Mouse (Mus musculus): ENCODE results near the gene Foxj2. TPM values are rescaled to one million over a fixed set of nuclear protein-coding genes. Genes with fewer than 3 reads are reported as not detected.

Gene Foxj2
- polyA plus RNA-seq (2016; fragmentation: Nextera tagmentation; extraction: Ambion mirVana): 5.5 TPM in 2 replicates

DNA sequence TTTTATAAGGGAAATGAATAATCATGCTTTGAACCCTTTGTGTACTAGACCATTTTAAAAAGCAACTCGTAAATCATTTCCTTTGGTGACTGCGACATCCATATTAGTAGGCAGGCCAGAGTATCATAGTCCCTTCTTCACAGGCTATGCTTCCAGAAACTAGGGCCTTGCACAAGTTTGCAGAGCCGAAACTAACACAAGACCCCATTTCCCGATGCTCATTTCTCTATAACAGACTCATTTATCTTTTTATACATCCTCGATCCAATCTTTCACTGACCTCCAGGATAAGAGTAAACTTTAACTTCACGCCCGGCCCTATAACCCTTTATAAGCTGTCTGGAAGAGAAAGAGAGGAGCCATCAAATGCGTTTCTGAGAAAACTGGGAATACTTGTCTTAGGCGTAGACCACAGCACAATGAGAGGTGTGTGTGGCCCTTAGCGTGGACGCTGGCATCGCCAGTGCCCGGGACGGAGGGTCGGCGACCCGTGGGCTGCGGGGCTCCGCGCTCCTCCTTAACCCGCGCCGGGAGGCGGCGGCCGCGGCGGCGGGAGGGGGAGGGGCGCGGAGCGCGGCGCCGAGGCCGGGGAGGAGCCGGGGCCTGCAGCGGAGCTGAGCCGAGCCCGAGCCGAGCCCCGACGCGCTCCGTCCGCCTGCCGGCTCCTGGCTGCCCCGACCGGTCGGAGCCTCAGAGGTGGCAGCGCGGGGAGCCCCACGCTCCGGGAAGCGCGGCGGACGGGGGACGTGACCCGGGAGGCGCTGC lies at the start of gene Foxj2:
TSS of gene Foxj2 (plus strand) at position 609 of the 765 bp plus-strand sequence.
- WGBS: 2% methylated on average over 61 of the region's 61 CpGs
- ATAC-seq (ENCODE audit: low FRiP score, low read depth): peak; percentile 84
- H3K27me3 ChIP-seq (replicated peaks): 0 out of 2 replicates have a peak, but pooled peaks cover 2% of the 10 kb centered on the region
- H3K9me3 ChIP-seq: no peaks in the 10 kb centered on the region
- peak within 1 kb of the TSS; percentile 93 for H3K9ac ChIP-seq
- no peaks in the 10 kb centered on the region for H3K36me3 ChIP-seq
- peak within 1 kb of the TSS; percentile 91 for H3K4me2 ChIP-seq (replicated peaks)
- H3K4me3 ChIP-seq: peak within 1 kb of the TSS; percentile 84
- H3K27ac ChIP-seq: peak within 1 kb of the TSS; percentile 15; the same call in 1 of the 2 replicates
- H3K4me1 ChIP-seq: peaks cover 21% of the 10 kb centered on the region

DNA sequence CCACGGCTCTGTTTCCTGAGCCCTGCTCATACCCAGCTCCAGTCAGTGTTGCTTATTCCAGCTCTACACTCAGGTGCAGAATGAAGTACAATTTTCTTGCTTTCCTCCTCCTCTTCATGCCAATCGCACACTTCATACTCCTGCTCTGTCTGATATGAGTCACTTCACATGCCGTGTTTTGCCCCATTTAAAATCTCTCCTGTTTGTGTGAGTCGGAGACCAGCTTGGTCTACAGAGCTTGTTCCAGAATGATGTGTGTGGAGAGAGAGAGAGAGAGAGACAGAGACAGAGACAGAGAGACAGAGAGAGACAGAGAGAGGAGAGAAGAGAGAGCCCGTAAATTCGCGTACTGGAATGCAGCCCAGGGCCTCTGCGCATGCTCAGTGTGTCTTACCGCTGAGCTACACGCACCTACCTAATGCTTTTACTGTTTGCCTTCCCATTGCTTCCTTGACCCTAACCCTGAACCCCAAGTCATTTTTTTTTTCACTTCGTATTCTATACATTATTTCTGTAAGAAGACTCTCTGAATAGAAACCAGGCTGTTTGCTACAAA lies 48.9 kb upstream of the Foxj2 start:
- no peak for ATAC-seq (ENCODE audit: low FRiP score, low read depth)
- 92% methylated on average over 11 of the region's 11 CpGs for WGBS
- no peaks in the 10 kb centered on the region for H3K27me3 ChIP-seq (replicated peaks)
- no peak overlapping the region for H3K4me3 ChIP-seq
- no peak overlapping the region for H3K4me2 ChIP-seq (replicated peaks)
- no peaks in the 10 kb centered on the region; the same call in 1 of the 2 replicates for H3K4me1 ChIP-seq
- H3K36me3 ChIP-seq: no peaks in the 10 kb centered on the region
- no peaks in the 10 kb centered on the region for H3K9me3 ChIP-seq
- no peak overlapping the region for H3K9ac ChIP-seq
- no peak overlapping the region for H3K27ac ChIP-seq

DNA sequence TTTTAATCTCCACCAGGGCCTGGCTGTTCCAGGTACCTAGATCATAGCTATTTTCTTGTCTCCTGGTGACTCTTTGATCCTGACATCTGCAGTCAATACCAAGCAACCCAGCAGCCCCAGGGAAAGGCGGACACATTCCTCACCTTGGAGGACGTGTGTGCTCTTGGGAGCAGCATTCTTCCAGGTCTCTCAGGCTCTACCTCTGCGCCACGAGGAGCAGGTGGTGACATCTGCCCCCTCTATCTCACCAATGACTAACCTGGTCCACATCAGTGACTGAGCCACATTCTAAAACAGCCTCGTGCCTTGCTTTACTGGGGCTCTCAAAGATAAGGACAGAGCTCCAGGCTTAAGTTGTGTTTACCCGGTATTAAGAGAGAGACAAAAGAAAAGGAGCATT lies 47.0 kb upstream of the Foxj2 start:
- H3K9ac ChIP-seq: no peak overlapping the region
- no peak overlapping the region for H3K27ac ChIP-seq
- no peaks in the 10 kb centered on the region; the same call in 1 of the 2 replicates for H3K4me1 ChIP-seq
- WGBS: 65% methylated on average over 6 of the region's 6 CpGs
- H3K4me2 ChIP-seq (replicated peaks): no peak overlapping the region
- H3K27me3 ChIP-seq (replicated peaks): no peaks in the 10 kb centered on the region
- no peaks in the 10 kb centered on the region for H3K36me3 ChIP-seq
- no peak overlapping the region for H3K4me3 ChIP-seq
- ATAC-seq (ENCODE audit: low FRiP score, low read depth): no peak
- no peaks in the 10 kb centered on the region for H3K9me3 ChIP-seq

DNA sequence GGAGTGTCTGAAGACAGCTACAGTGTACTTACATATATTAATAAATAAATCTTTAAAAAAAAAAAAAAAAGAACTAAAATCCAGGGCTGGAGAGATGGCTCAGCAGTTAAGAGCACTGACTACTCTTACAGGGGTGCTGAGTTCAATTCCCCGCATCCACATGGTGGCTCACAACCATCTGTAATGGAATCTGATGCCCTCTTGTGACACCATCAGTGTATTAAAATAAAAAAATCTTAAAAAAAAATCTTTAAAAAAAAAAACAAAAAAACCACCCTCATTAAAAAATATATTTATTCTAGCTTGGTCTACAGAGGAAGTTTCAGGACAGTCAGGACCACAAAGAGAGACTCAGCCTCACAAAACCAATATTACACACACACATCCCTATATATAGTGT lies 45.4 kb upstream of the Foxj2 start:
- H3K9me3 ChIP-seq: no peaks in the 10 kb centered on the region
- no peak overlapping the region for H3K27ac ChIP-seq
- 97% methylated on average over 1 of the region's 1 CpGs for WGBS
- H3K4me2 ChIP-seq (replicated peaks): no peak overlapping the region
- H3K4me3 ChIP-seq: no peak overlapping the region
- H3K36me3 ChIP-seq: no peaks in the 10 kb centered on the region
- no peak overlapping the region for H3K9ac ChIP-seq
- H3K4me1 ChIP-seq: no peaks in the 10 kb centered on the region
- ATAC-seq (ENCODE audit: low FRiP score, low read depth): no peak
- H3K27me3 ChIP-seq (replicated peaks): no peaks in the 10 kb centered on the region

DNA sequence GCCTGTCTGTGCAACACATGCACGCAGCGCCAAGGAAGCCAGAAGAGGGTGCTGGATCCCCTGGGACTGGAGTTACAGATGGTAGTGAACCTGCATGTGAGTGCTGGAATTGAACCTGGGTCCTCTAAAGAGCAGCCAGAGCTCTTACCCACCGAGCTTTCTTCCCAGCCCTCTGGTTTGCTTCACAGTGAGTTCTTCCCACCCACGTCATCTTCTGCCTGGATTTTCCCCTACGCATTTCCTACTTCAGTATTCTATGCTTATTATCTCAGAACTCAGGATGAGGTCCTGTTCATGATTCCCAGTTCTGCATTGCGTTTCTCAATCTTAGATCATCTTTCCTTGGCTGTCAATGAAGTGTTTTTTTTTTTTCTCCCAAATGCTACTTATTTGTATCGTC lies 43.7 kb upstream of the Foxj2 start:
- Histone ChIP-seq H3K4me2 (replicated peaks) (no peak overlapping the region), H3K4me3 (no peak overlapping the region), H3K4me1 (no peaks in the 10 kb centered on the region), H3K36me3 (no peaks in the 10 kb centered on the region), H3K27ac (no peak overlapping the region), H3K9ac (no peak overlapping the region), H3K27me3 (replicated peaks) (no peaks in the 10 kb centered on the region), H3K9me3 (no peaks in the 10 kb centered on the region)
- 86% methylated on average over 7 of the region's 7 CpGs for WGBS
- ATAC-seq (ENCODE audit: low FRiP score, low read depth): no peak

DNA sequence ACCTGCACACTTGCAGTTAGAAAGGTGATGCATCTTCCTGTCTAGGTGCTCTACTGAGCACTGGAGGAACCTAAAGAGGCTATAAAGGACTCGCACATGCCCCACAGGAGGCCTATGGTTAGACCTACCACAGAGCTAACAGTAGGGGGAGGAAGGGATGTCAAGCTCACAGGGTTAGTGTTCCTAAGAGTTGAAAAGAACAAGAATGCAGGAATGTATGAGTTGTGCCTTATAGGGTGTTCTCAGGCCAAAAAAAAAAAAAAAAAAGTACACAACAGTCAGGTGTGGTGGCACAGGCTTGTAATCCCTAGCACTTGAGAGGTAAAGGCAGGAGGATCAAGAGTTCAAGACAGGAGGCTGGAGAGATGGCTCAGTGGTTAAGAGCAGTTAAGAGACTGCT lies 39.8 kb upstream of the Foxj2 start:
- WGBS: 42% methylated on average over 1 of the region's 1 CpGs
- Histone ChIP-seq H3K36me3 (no peaks in the 10 kb centered on the region), H3K27ac (no peak overlapping the region), H3K4me3 (no peak overlapping the region), H3K27me3 (replicated peaks) (no peaks in the 10 kb centered on the region), H3K4me1 (no peaks in the 10 kb centered on the region), H3K9me3 (no peaks in the 10 kb centered on the region), H3K4me2 (replicated peaks) (no peak overlapping the region), H3K9ac (no peak overlapping the region)
- no peak for ATAC-seq (ENCODE audit: low FRiP score, low read depth)

DNA sequence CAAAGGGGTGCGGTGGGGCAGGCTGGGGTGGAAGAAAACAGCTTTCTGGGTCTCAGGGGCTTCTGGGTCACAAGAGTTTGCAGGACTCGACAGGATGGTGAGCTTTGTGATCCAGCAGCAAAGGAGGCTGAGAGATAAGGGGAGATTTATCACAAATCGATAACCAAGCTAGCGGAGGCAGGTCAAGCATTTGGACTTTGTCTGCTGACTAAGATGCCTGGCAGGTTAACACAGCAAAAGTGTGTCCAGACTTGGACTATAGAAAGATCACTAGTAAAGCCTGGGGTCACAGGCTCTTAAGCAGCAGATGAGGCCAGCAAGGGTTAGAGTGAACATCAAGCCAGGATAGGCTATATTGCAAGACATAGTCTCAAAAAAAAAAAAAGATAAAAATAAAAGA lies 38.5 kb upstream of the Foxj2 start:
- H3K9me3 ChIP-seq: no peaks in the 10 kb centered on the region
- no peaks in the 10 kb centered on the region for H3K36me3 ChIP-seq
- ATAC-seq (ENCODE audit: low FRiP score, low read depth): no peak
- H3K4me3 ChIP-seq: no peak overlapping the region
- no peak overlapping the region for H3K9ac ChIP-seq
- WGBS: 80% methylated on average over 4 of the region's 4 CpGs
- H3K27me3 ChIP-seq (replicated peaks): no peaks in the 10 kb centered on the region
- no peak overlapping the region for H3K4me2 ChIP-seq (replicated peaks)
- H3K4me1 ChIP-seq: no peaks in the 10 kb centered on the region
- no peak overlapping the region for H3K27ac ChIP-seq

DNA sequence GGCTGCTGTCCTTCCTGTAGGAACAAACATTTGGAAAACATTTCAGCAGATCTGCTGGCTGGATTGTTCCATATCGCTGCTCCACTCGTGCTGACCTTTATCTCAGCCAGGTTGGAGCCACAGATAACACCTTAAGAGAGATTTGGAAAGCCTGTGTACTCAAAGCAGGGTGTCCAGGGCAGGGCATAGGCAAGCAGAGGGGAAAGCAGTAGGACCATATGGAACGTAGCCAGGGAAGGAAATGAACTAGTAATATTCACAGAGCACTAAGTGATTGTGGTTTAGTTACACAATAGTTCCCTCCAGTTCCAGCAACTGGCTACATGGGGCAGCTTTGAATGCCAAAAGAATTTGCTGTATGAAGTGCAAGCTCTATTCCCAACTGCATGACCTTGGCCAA lies 37.5 kb upstream of the Foxj2 start:
- no peak overlapping the region for H3K27ac ChIP-seq
- H3K9me3 ChIP-seq: no peaks in the 10 kb centered on the region
- no peak overlapping the region for H3K4me2 ChIP-seq (replicated peaks)
- WGBS: 86% methylated on average over 3 of the region's 3 CpGs
- H3K4me1 ChIP-seq: no peaks in the 10 kb centered on the region
- H3K36me3 ChIP-seq: no peaks in the 10 kb centered on the region
- no peak overlapping the region for H3K9ac ChIP-seq
- ATAC-seq (ENCODE audit: low FRiP score, low read depth): no peak
- no peak overlapping the region for H3K4me3 ChIP-seq
- H3K27me3 ChIP-seq (replicated peaks): no peaks in the 10 kb centered on the region

DNA sequence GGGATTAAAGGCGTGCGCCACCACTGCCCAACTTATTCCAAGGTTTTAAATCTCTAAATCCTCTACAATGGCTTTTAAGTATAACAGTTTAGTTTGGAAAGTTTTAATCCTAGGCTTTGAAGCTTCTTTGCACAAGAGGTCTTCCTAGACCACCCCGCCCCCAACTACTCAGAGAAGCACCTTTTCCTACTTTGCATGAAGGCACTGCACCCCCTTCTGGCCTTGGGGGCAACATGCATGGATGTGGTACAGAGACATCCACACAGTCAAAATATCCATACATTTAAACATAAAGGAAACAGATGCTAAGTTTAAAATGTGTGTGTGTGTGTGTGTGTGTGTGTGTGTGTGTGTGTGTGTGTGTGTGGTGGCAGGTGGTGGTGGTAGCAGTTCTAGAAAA lies 34.8 kb upstream of the Foxj2 start:
- H3K9ac ChIP-seq: no peak overlapping the region
- WGBS: 94% methylated on average over 3 of the region's 3 CpGs
- no peak overlapping the region for H3K4me3 ChIP-seq
- no peak overlapping the region for H3K27ac ChIP-seq
- H3K4me2 ChIP-seq (replicated peaks): no peak overlapping the region
- ATAC-seq (ENCODE audit: low FRiP score, low read depth): no peak
- H3K9me3 ChIP-seq: no peaks in the 10 kb centered on the region
- no peaks in the 10 kb centered on the region for H3K36me3 ChIP-seq
- no peaks in the 10 kb centered on the region for H3K4me1 ChIP-seq
- no peaks in the 10 kb centered on the region for H3K27me3 ChIP-seq (replicated peaks)

DNA sequence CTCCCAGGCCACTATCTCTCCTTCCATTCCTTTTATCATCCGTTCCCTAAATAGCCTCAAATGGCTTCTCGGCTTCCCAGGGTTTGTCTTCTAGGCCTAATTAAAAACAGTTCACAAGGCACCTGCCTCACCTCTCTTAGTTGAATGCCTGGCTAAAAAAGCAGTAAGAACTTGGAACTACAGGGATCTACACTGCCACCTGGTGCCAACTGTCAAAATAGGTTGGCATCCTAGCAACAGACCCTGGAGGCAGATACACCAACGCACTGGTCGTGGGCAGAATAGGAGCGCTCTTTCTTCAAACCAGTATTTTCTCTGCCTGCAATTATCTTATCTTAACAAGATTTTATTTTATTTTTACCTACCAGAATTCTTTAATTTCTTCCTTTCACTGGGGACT lies 33.4 kb upstream of the Foxj2 start:
- no peak overlapping the region for H3K4me3 ChIP-seq
- H3K4me2 ChIP-seq (replicated peaks): no peak overlapping the region
- no peak for ATAC-seq (ENCODE audit: low FRiP score, low read depth)
- no peaks in the 10 kb centered on the region for H3K4me1 ChIP-seq
- 37% methylated on average over 5 of the region's 5 CpGs for WGBS
- no peaks in the 10 kb centered on the region for H3K27me3 ChIP-seq (replicated peaks)
- no peak overlapping the region for H3K9ac ChIP-seq
- H3K36me3 ChIP-seq: no peaks in the 10 kb centered on the region
- no peak overlapping the region for H3K27ac ChIP-seq
- no peaks in the 10 kb centered on the region for H3K9me3 ChIP-seq

DNA sequence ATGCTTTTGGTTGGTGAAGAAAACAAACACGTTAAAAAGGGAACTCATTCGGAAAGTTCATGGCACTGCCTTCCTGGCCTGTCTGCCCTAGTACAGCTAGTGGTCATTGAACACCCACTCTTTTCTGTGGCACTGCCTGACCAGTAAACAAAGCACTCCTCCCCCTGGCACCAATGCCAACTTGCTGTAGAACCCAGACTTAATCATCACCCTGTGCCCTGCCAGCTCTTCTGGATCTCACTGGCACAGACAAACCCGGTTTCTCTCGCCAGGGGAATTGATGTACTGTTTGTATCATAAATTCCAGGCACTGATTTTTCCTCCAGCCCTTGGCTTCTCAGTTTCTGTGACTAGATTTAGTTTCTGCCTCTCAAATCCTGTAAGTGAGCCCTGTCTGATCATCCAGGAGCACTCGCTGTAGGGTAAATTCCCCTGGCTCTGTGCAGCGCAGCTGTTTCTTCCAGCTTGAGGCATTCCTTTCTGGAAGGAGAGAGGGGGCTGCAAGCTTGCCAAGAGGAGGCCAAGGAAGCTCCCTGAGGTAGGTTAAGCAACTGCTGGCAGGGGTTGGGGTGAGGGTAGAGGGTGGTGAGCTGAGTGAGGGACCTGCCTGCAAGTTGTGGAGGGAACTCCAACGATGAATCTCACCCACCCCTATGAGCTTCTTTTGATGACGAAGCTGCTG lies 24.3 kb upstream of the Foxj2 start:
- H3K9ac ChIP-seq: no peak overlapping the region
- H3K27ac ChIP-seq: no peak overlapping the region
- H3K4me3 ChIP-seq: no peak overlapping the region
- no peak for ATAC-seq (ENCODE audit: low FRiP score, low read depth)
- H3K36me3 ChIP-seq: no peaks in the 10 kb centered on the region
- no peaks in the 10 kb centered on the region for H3K27me3 ChIP-seq (replicated peaks)
- WGBS: 81% methylated on average over 8 of the region's 8 CpGs
- no peaks in the 10 kb centered on the region for H3K9me3 ChIP-seq
- no peak overlapping the region for H3K4me2 ChIP-seq (replicated peaks)
- H3K4me1 ChIP-seq: no peaks in the 10 kb centered on the region

DNA sequence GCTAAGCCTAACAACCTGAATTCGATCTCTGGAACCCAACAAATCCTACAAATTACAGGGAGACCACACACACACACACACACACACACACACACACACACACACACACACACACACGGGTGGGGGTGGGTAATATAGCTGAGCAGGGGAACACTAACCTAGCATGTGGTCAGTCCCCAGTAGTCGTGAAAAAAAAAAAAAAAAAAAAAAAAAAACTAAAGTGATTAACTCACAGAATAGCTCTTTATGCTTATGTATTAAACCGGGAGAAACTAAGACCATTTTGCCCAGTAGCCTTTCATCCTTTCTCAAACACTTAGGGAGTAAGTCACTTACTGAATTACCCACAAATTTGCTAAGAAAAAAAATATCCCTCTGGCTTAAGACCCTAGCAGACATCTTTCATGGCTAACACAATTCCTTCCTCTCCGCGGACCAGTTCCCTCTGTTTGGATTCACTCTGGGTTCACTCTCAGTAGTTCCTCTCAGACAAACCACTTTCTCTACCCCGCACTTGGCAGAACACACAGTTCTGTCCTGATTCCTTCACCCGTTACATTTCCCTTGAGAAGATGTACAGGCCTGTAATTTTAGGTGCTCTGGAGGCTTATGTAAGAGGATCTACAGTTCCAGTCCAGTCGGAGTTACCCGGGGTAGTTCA lies 18.9 kb upstream of the Foxj2 start:
- H3K36me3 ChIP-seq: no peaks in the 10 kb centered on the region
- H3K9ac ChIP-seq: peak overlapping the region; percentile 68; the same call in 1 of the 2 replicates
- peaks cover 4% of the 10 kb centered on the region; the same call in 1 of the 2 replicates for H3K4me1 ChIP-seq
- H3K27me3 ChIP-seq (replicated peaks): peaks cover 19% of the 10 kb centered on the region
- peak overlapping the region; percentile 95 for H3K4me2 ChIP-seq (replicated peaks)
- no peak overlapping the region for H3K27ac ChIP-seq
- no peaks in the 10 kb centered on the region for H3K9me3 ChIP-seq
- WGBS: 44% methylated on average over 10 of the region's 10 CpGs
- H3K4me3 ChIP-seq: peak overlapping the region; percentile 51
- no peak for ATAC-seq (ENCODE audit: low FRiP score, low read depth)
